Mouse (Mus musculus): ENCODE data around the gene Sar1a. TPM values are rescaled to one million over a fixed set of nuclear protein-coding genes. Genes with fewer than 3 reads are reported as not detected.
A peak's percentile ranks its signal among the peaks of the same experiment; 100 is the strongest.

Gene Sar1a
- total RNA-seq (2021) = 100 to 1,000 TPM; 139 to 141 TPM
- long read RNA-seq, experiment 1, transcript Sar1a-201 (7 exons, 2,613 nt) = major isoform, 311 of 343 reads
- long read RNA-seq, experiment 1, partial matches to known transcripts = 3 of 343 reads
- long read RNA-seq, experiment 1, other reads (novel, unspliced or antisense) = 26 of 343 reads
- long read RNA-seq, experiment 2, transcript Sar1a-201 (7 exons, 2,613 nt) = major isoform, 251 of 282 reads
- long read RNA-seq, experiment 2, partial matches to known transcripts = 0 of 282 reads
- long read RNA-seq, experiment 2, other reads (novel, unspliced or antisense) = 23 of 282 reads

DNA sequence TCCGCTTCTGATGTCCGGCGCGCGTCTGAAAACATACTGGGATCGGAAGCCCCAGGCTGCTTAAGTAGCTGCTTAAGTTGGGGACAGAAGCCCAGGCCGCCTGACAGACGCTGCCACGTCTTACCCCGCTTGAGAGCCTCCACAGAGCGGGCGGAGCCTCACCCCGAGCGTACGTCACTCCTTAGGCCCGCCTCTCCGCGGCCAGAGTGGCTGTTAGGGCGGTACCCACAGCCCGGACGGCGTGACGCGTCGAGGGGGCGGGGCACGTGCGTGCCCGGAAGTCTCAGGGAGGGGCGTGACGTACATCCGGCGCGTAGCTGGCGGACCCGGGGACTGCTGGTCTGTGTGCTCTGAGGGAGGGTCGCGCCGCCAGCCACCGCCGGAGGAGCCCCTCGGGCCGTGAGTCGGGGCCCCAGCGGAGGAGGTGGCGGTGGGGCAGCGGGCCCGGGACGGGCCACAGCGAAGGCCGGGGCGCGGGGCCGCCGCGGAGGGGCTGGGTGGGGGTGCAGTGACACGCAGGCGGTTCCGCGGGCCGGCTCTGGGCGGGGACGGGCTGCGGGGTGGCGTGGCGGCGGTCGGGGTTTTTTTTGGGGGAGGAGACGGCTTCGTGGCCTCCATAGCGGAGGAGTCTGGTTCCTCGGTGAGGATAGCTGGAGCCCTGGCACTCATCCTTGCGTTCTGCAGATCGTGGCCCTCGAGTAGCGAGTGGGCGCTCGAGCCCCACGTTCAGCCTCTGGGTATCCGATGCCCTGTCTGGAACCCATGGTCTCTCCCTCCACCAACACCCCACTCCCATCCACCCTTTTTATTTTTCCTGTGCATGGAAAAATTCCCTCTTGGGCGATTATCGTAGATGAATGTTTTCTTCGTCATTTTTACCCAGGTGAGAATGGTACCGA lies at the start of gene Sar1a:
TSS of gene Sar1a (plus strand) at position 285 of the 899 bp plus-strand sequence.
- peak; percentile 99 for DNase-seq

GRCm38 (mm10) chr10:61632445-61632844 lies 47.7 kb upstream of the Sar1a start:
- no peak for DNase-seq

GRCm38 (mm10) chr10:61637055-61637454 lies 43.0 kb upstream of the Sar1a start:
- no peak for DNase-seq

- no peak for DNase-seq
Measured at GRCm38 (mm10) chr10:61640363-61640762, 39.7 kb upstream of the Sar1a start.

GRCm38 (mm10) chr10:61646557-61646956 lies 33.5 kb upstream of the Sar1a start:
- no peak for DNase-seq

- peak; percentile 90 for DNase-seq
Measured at GRCm38 (mm10) chr10:61647790-61648736, 32.0 kb upstream of the Sar1a start, which contains the start of gene Ppa1. Gene Ppa1, plus strand, starts transcription at chr10:61648552.

- no peak for DNase-seq
Measured at GRCm38 (mm10) chr10:61648737-61649645, 31.1 kb upstream of the Sar1a start.

- DNase-seq = no peak
Measured at GRCm38 (mm10) chr10:61654105-61654504, 26.0 kb upstream of the Sar1a start.

DNA sequence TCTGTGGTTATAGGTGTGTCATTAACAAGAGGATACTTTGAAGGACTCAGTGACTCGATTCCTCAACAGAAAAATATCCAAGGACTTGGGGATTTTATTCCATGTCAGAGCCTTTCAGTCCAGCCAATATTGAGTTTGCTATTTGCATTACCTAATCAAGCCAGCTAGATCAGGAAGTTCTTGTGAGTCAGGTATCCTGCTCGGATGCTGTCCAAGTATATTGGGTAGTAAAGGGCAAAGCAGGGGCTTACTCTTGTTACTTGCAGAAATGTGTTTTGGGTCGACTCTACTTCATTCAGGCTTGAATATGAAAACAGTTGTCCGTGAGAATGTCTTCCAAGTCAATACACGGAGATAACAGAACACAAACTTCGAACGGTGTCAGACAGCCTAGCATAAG lies 25.4 kb upstream of the Sar1a start:
- no peak for DNase-seq

- DNase-seq = no peak
Measured at GRCm38 (mm10) chr10:61655188-61655587, 24.9 kb upstream of the Sar1a start.

GRCm38 (mm10) chr10:61656928-61657882 lies 22.9 kb upstream of the Sar1a start:
- no peak for DNase-seq

DNA sequence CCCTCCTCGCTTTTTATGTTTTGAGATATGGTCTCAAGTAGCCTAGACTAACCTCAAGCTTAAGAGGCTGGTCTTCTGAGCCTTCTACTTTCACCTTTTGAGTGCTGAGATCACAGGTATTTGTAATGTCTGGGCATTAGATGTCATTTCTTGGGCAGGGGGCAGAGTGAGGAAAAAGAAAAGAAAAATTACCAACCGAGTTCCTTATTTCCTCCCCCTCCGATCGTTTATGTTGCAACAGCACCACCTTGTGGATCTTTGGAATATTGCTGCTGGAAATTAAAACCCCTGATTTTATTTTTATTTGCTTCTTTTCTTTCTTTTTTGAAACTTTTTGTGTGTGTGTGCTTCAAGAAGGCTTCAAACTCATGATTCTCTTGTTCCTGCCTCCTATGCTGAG lies 22.1 kb upstream of the Sar1a start:
- DNase-seq = peak; percentile 41

GRCm38 (mm10) chr10:61661887-61662286 lies 18.2 kb upstream of the Sar1a start:
- DNase-seq = no peak

DNA sequence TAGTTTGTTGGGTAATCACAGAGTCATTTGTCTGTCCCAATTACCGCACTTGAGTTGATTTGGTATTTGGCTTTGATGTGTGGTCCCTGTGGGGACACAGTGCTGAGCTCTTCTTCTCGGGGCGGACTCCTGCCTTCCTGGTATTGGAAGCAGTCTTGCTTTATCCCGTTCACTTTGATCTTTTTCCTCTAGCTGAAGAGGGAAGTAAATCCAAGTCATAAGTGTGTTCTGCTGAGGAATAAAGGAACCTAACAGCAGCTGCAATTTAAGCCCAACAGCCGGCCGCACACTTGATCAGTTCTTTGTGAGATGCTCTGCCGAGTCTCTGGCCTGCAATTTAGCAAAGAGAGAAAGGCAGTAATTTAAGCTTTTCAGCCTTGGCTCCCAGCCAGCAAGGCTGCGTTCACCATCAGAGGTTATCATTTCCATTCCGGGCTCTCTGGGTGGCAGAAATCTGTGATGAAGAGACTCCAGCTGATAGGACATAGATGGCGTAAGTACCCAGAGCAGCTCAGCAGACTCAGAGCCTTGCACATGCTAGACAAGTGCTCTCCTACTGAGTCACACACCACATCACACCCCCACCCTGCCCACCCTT lies 17.6 kb upstream of the Sar1a start:
- no peak for DNase-seq

GRCm38 (mm10) chr10:61665111-61665510 lies 15.0 kb upstream of the Sar1a start:
- no peak for DNase-seq

- no peak for DNase-seq
Measured at GRCm38 (mm10) chr10:61665651-61666050, 14.4 kb upstream of the Sar1a start.

DNA sequence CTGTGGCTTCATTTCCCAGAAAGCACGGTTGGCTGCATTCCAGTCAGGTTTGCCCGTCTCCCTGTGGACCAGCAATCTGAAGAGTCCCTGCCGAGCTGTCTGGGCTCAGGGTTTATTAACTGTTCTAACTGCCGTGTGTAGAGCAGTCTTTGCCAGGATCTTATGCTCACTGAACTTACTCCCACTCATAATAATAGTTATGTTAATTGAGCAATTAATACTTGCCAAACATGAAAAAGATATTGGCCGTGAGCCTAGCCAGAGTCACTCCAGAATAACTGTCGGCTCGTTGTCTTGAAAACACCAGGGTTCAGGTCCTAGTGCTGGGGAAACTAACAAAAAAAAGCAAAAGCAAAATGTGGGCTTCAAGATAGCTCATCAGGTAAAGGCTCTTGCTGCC lies 10.8 kb upstream of the Sar1a start:
- no peak for DNase-seq

- no peak for DNase-seq
Measured at GRCm38 (mm10) chr10:61669896-61670295, 10.2 kb upstream of the Sar1a start.

DNA sequence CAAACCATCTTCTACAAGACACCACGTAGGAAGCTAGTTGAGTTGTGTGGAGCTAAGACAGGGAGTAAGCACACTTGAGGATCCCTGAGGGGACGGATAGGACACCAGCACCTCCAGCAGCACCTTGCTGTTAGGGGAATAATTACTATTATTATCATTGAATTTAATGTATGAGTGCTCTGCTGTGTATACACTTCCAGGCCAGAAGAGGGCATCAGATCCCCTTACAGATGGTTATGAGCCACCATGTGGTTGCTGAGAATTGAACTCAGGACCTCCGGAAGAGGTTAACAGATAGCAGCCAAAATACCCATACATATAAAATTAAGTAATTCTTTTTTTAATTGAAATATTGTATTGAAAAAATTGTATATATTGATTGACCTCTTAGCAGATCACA lies 9.3 kb upstream of the Sar1a start:
- no peak for DNase-seq

Data from gastrocnemius, postnatal 10 days (tissue).